Mouse (Mus musculus): Measurements from ENCODE around the gene Colq.

Colq gene

DNA sequence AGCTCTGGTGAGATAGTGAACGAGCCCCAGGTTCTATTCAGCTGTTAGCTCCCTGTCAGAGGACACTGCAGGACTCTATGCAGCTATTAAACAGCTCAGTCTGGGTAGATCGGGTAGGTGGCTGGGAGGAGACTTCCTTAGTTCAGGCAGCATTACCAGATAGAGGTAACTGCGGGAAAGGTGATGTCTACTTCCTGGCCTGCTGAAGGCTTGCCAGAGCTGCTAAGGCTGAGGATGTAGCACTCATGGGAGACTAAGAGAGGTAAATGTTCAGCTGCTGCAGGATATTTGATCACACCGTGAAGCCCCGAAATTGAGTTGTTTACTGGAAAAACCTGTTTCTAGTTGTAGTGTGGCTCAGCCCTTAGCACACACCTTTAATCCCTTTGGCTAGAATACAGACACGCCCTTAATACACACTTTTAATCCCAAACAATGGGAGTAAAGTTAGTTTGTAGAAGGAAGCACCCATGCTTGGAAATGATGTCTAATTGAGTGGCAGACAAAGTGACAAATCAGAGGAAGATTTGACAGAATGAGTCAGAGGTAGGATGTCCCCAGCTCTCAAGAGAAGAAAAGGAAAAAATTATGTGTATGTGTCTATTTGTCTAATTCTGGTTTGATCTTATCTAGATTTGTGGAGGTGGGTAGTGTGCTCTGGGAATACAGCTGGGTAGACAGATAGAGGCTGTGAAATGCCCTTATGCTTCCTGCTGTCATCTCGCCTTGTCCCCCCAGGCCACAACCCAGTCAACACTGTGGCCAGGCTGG is 65.9 kb downstream of the Colq start:
- peak; percentile 76 for DNase-seq (ENCODE audit: low read depth)

DNA sequence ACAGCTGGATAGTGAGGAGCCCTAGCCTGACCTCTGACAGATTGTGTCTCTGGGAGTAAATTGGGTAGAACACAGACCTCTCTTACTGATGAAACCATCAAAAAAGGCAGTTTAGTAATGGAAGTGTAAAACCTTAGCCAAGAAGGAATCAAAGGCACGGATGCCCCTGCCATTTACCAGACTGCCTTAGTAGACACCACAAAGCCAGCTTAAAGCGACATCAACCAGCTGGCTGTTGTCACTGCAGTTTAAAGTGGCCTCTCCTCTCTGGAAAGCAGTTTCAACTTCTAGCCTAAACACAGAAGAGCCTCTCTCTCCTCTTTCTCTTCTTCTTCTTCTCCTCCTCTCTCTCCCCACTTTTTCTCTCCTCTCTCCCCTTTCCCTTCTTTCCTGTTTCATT is 69.8 kb downstream of the Colq start:
- no peak for DNase-seq (ENCODE audit: low read depth)

DNA sequence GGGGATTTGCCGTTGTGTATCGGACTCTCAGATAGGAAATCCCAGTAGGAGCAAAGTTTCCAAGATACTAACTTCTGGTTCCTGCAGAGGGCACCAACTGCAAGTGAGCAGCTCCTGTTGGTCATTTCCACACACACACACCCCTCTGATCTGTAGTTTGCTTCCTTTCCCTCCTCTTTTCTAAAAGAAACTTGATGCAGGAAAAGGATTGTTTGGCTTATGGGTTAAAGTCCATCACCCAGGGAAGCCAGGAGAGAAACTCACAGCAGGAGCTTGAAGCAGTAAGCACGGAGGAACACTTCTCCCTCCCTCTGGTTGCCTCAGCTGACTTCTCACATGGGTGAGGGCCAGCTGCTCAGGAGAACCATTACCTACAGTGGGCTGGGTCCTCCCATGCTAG is 72.0 kb downstream of the Colq start:
- peak; percentile 57 for DNase-seq (ENCODE audit: low read depth)

DNA sequence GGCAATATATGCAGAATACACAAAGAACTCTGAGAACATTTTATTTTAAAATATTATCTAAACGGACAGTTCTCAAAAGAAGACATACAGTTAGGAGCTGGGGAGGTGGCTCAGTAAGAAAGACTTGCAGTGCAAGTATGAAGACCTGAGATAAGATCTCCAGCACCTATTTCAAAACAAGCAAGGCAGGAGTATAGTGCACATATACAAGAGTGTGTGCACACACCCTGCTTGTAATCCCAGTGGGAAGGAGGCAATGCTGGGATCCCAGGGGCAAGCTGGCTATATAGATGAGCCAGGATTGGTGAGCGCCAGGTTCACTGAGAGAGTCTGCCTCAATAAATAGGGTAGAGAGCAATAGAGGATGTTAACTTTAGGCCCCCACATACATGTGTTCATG is 75.2 kb downstream of the Colq start:
- no peak for DNase-seq (ENCODE audit: low read depth)

DNA sequence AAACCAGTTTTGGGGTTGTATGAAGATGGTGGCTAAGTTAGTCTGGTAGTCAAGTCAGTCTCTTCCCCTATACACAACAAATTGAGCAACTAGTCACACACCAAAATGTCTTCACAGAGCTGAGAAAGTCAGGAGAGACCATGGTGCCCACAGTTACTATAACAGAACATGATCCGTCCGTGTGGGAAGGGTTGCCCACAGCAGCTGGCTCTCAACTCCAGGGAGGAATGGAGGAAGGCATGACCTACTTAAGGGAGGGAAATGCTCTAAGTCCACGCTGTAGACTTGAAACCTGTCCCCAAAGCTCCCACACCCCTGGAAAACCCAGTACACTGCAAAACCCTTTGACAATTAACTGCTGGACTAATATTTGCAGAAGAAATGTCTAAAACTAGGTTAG is 80.8 kb downstream of the Colq start:
- no peak for DNase-seq (ENCODE audit: low read depth)

DNA sequence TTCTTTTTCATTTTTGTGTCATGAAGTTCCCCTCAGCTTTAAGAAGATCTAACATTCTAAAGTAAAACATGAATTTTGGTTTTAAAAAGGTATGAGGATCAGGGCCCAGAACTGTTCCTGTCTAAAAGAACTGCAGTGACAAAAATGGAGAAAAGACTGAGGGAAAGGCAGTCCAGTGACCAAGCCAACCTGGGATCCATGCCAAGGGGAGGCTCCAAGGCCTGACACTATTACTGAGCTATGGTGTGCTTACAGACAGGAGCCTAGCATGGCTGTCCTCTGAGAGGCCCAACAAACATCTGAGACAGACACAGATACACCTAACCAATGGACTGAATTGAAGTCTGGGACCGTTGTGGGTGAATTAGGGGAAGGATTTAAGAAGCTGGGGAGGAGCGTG is 81.2 kb downstream of the Colq start:
- DNase-seq (ENCODE audit: low read depth): peak; percentile 14

DNA sequence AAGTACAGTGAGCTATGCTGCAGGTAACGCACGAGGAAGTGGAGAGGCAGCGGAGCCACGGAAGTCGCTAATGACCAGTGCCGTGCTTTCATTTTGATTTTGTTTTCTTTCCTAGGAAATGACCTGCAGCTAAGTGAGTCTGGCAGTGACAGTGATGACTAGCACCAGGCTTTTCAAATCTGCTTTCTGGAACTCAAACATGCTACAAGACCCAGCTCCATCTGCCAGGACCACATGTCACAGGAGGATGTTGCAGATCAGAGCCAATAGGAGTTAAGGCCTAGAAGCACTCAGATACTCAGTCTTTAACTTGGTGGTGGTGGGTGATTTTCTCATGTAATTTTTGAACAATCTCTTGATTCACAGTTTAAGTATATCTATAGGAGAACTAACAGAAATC is 84.7 kb downstream of the Colq start:
- no peak for DNase-seq (ENCODE audit: low read depth)

DNA sequence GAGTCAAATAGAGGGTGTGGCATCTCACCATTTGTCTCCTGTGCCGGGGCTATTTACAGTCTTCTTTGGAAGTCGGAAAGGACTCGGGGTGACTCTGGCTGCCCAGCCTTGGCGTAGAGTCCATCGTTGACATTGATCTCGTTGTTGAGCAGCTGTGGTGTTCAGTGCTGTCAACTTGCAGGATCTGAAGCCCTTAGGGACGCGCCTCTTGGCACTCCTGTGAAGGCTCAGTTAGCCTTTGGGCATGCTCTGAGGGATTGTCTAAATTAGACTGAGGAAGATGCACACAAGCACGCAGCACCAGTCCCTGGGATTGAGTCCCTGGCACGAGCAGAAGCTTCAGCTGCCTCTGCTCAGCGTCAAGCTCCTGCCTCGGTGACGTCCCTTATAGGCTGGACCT is 87.7 kb downstream of the Colq start:
- DNase-seq (ENCODE audit: low read depth): no peak

DNA sequence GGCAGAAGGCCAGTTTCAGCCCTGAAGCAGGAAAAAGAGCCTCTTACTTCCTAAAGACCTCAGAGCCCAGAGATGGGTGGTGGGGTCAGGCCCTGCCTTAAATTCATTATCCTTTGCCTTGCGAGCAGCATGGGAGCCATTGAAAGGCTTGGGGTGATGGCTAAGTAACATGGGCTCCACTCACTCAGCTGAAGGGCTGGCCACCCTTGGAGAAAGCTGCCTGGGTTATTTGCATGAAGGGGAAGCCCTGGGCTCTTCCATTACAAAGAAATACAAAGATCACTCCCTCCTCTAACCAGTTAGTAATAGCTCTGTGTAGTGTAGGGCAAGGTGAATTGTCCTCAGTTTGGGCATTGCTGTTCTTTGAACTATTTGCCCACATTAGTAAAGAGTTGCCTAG is 91.6 kb downstream of the Colq start:
- DNase-seq (ENCODE audit: low read depth): no peak

DNA sequence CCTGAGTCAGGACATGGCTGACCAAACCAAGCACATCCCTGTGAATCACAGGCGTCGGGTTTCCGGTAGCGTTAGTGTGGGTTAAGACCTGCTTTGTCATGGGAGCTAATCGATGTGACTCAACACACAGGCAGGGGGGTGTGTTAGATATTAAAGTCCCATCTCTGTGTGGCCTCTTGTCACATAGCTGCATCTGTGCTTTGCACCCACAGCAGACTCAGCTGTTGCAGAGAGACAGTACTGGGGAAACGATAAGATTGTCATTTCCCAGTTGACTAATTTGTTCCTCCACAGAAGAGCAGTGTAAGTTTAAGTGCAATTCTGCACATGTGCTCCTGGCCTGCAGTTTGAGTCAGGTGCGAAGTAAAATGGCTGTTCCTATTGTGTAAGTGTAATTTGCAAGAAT is 94.9 kb downstream of the Colq start:
- DNase-seq (ENCODE audit: low read depth): peak; percentile 98

DNA sequence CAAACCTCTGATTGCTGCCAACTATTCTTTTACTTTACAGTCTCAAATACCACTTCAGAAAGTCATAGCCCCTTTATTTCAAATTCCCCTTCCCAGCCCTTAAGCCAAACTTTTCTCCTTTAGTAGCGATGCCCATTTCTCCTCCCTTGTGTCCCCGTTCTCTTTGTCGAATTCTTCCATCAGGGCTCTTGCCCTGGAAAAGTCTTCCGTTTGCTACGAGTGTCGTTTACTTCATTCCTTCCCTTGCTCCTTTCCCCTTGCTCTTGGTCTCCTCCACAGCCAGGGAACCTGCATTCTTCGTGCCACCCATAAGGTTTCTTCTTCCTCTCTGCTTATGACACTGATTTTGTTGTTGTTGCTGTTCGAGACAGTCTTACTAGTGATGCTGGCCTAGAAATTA is 95.6 kb downstream of the Colq start:
- no peak for DNase-seq (ENCODE audit: low read depth)

DNA sequence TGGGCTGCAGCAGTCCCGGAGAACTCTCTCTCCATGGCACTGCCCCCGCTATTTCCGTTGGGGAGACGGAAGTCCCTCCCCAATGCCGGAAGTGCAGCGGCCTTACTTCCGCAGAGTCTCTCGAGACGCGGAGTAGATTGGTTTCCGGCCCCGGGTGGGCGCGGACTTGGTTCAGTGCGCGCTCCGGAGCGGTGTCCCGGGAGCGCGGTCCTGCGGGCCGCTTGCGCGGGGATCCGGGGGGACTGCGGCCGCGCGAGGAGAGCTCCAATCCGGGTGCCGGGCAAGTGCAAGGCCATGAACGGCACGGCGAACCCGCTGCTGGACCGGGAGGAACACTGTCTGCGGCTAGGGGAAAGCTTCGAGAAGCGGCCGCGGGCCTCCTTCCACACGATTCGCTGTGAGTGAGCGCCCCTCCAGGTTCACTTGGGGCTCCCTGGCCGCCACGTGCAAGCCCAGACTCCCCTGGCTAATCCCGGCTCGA is 96.1 kb downstream of the Colq start, which contains the start of gene Mettl6:
Gene Mettl6, minus strand, starts transcription at position 66 of the 481 bp plus-strand sequence.
- peak; percentile 93 for DNase-seq (ENCODE audit: low read depth)

DNA sequence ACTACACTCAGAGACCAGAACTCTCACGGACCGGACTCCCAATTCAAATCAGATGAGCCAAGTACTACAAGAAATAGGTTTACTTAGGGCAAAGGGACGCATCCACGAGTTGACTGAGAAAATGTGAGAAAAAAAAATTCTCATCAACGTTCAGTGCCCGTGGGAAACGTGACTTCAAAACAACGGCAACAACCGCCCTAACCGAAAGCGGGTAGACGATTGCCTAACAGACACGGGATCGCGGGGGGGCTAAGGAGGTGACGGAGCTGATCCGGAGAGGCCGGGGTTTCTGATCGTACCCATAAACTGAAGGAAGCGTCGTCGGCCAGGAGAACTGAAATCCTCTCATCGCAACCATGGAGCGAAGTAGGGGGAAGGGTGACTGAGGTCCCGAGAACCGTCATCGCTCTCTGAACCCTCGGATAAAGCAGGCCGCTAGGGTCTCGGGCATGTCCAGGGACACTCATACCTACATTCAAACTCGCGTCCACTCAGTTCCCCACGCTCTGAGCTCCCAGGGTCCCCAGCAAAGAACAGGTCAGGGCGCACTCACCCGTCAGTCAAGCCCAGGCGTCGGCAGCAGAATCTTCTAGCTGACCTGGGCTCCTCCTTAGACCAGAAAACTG is 96.7 kb downstream of the Colq start, which contains the start of gene Eaf1:
Gene Eaf1, plus strand, starts transcription at position 51 of the 626 bp plus-strand sequence.
- DNase-seq (ENCODE audit: low read depth): peak; percentile 86

DNA sequence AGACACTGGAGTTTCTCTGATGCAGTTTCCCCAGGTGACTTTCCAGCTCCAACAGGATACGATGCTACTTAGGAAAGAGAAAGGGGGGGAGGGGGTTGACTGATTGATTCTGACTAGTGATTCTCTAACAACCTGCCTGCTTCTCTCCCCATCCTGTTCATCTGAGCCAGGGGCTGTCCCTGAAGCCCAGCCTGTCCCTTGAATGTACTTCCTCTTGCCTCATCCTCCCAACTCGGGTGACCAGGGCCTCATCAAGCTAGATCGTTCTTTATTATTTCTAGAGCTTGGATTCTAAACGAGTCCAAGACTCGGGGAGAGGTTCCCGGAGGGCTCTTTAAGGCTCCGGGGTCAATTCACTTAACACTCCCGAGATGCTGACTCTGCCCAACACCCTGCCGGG is 97.2 kb downstream of the Colq start:
- peak; percentile 55 for DNase-seq (ENCODE audit: low read depth)

DNA sequence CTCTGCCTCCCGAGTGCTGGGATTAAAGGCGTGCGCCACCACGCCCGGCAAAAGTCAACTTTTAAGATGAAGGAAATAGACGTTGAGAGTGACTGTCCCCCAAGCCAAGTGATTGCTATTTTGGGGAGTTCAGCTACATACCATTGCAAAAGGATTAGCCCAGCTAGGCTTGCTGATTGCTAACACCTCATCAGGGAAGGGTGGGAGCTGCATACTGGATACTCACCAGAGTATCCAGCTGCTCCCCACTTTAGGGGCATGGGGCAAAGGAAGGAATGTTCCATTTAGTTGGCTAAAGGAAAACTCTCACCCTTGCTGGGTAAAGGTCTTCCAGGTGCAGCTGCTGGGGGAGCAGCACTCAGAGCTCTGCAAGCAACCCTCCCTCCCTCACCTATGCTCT is 103.1 kb downstream of the Colq start:
- DNase-seq (ENCODE audit: low read depth): no peak

DNA sequence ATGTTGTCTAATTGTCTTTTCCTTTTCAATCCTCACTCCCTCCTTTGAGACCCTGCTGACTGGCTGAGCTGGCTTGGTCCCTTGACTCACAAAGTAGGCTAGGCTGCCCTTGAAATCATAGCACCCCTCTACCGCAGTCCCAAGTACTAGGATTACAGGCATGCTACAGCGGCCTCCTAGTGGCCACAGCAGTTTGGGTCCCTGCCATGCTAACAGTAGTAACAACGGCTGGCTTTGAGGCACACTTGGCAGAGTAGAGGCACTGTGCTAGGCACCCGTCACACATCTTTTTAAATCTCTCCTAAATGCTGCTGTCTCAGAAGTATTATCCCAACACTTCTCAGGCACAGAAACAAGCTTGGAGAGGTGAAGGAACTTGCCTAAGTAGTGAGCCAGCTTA is 104.7 kb downstream of the Colq start:
- no peak for DNase-seq (ENCODE audit: low read depth)

DNA sequence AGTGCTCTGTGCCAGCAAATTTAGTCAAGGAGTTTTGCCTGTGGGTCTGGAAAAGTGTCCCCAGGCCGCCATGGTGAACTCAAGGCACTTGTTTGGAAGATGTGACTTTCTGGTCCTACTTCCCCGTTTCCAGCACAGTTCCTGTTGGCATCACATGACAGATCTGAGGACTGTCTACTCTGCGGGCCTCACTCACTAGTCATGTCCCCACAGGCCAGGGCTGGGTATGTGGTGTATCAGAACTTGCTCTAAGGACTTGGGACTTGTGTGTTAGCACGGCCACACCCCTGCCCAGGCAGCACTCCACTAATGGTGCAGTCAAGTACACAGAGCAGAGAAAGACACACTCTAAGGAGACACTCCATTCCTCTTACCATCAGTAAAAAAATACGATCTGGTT is 108.7 kb downstream of the Colq start:
- DNase-seq (ENCODE audit: low read depth): no peak

DNA sequence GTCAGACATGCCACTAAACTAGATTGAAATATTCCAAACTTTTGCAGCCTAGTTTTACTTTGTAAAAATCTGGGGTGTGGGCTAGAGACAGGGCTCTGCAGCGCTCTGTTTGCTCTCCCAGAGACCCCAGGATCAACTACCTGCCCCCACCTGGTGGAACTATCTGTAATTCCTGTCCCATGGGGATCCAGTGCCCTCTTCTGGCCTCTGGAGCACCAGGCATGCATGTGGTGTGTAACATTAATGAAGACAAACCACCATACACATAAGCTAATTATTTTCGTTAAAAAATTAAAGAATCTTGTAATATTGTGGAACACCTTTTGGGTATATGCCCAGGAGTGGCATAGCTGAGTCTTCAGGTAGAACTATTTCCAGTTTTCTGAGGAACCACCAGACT is 117.8 kb downstream of the Colq start:
- no peak for DNase-seq (ENCODE audit: low read depth)
